Mouse (Mus musculus): ENCODE data around the gene Snx12. TPM values are rescaled to one million over a fixed set of nuclear protein-coding genes. Genes with fewer than 3 reads are reported as not detected.
"Not testable (repeated sequence)": the region's sequence is repeated elsewhere in the genome, so short reads cannot be mapped to it uniquely, and the experiment has no call there.

The Snx12 gene
- polyA plus RNA-seq, 1 experiment from 2014 or later: 52.5 TPM

DNA sequence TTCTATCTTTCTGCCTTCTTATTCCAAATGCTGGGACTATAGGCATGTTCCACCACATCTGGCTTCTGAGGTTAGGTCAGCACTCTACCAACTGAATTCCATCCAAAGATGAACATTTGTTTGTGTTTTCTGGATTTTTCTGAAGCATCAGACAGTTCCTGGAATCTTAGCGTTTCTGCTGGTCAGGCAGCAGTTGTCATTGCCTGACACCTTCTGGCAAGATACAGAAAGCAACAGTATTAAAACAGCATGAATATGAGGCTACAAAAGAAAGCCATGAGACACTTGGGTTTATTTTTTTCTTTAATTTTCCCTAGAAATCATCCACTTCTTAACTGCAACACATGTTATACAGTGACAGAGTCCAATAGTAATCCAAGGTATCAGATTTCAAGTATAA is 101.8 kb downstream of the Snx12 start:
- Histone ChIP-seq H3K4me3 (replicated peaks; ENCODE audit: low read length) (no peak overlapping the region), H3K4me1 (replicated peaks; ENCODE audit: control insufficient read depth, insufficient read depth, low read length) (no peaks in the 10 kb centered on the region), H3K36me3 (ENCODE audit: control insufficient read depth, insufficient read depth) (no peaks in the 10 kb centered on the region), H3K27ac (ENCODE audit: low read length) (no peak overlapping the region), H3K4me2 (ENCODE audit: low read length) (no peak overlapping the region), H3K9me3 (ENCODE audit: control insufficient read depth, low read length) (no peaks in the 10 kb centered on the region), H3K27me3 (replicated peaks; ENCODE audit: control insufficient read depth, insufficient read depth, low read length) (no peaks in the 10 kb centered on the region), H3K9ac (replicated peaks; ENCODE audit: low read depth, low read length) (no peak overlapping the region)
- no peak for ATAC-seq
- 46% methylated on average over 1 of the region's 1 CpGs for WGBS

GRCm38 (mm10) chrX:101085920-101086319 is 136.4 kb downstream of the Snx12 start, which contains the start of gene Slc7a3:
Gene Slc7a3, minus strand, starts transcription at chrX:101086020.
- peak within 1 kb of the TSS; percentile 61 for H3K4me2 ChIP-seq (ENCODE audit: low read length)
- H3K36me3 ChIP-seq (ENCODE audit: control insufficient read depth, insufficient read depth): no peaks in the 10 kb centered on the region
- WGBS: 40% methylated on average over 11 of the region's 11 CpGs
- ATAC-seq: no peak
- no peaks in the 10 kb centered on the region for H3K9me3 ChIP-seq (ENCODE audit: control insufficient read depth, low read length)
- no peaks in the 10 kb centered on the region for H3K4me1 ChIP-seq (replicated peaks; ENCODE audit: control insufficient read depth, insufficient read depth, low read length)
- peak within 1 kb of the TSS; percentile 36 for H3K4me3 ChIP-seq (replicated peaks; ENCODE audit: low read length)
- H3K27ac ChIP-seq (ENCODE audit: low read length): no peak within 1 kb of the TSS
- H3K9ac ChIP-seq (replicated peaks; ENCODE audit: low read depth, low read length): no peak within 1 kb of the TSS; the same call in 1 of the 2 replicates
- no peaks in the 10 kb centered on the region; the same call in 1 of the 2 replicates for H3K27me3 ChIP-seq (replicated peaks; ENCODE audit: control insufficient read depth, insufficient read depth, low read length)

- not testable (repeated sequence) for H3K27me3 ChIP-seq (replicated peaks; ENCODE audit: control insufficient read depth, insufficient read depth, low read length); H3K9me3 ChIP-seq (ENCODE audit: control insufficient read depth, low read length); H3K36me3 ChIP-seq (ENCODE audit: control insufficient read depth, insufficient read depth); H3K9ac ChIP-seq (replicated peaks; ENCODE audit: low read depth, low read length); H3K27ac ChIP-seq (ENCODE audit: low read length); H3K4me1 ChIP-seq (replicated peaks; ENCODE audit: control insufficient read depth, insufficient read depth, low read length)
- H3K4me2 ChIP-seq (ENCODE audit: low read length): peak overlapping the region; percentile 61
- ATAC-seq: peak; percentile 61
- peak overlapping the region; percentile 36 for H3K4me3 ChIP-seq (replicated peaks; ENCODE audit: low read length)
- WGBS: 24% methylated on average over 6 of the region's 9 CpGs
These were observed 137.2 kb downstream of the Snx12 start for GRCm38 (mm10) chrX:101085211-101085610.

- Histone ChIP-seq H3K27me3 (replicated peaks; ENCODE audit: control insufficient read depth, insufficient read depth, low read length) (no peaks in the 10 kb centered on the region; the same call in 1 of the 2 replicates), H3K36me3 (ENCODE audit: control insufficient read depth, insufficient read depth) (no peaks in the 10 kb centered on the region), H3K4me1 (replicated peaks; ENCODE audit: control insufficient read depth, insufficient read depth, low read length) (no peaks in the 10 kb centered on the region), H3K4me2 (ENCODE audit: low read length) (no peak overlapping the region), H3K9ac (replicated peaks; ENCODE audit: low read depth, low read length) (no peak overlapping the region), H3K27ac (ENCODE audit: low read length) (no peak overlapping the region), H3K9me3 (ENCODE audit: control insufficient read depth, low read length) (no peaks in the 10 kb centered on the region), H3K4me3 (replicated peaks; ENCODE audit: low read length) (no peak overlapping the region)
- ATAC-seq: no peak
- WGBS: 66% methylated on average over 2 of the region's 2 CpGs
These were observed 138.2 kb downstream of the Snx12 start for GRCm38 (mm10) chrX:101084192-101084591.

GRCm38 (mm10) chrX:101065245-101065644 is 157.1 kb downstream of the Snx12 start:
- H3K4me2 ChIP-seq (ENCODE audit: low read length): no peak overlapping the region
- no peak overlapping the region for H3K4me3 ChIP-seq (replicated peaks; ENCODE audit: low read length)
- H3K4me1 ChIP-seq (replicated peaks; ENCODE audit: control insufficient read depth, insufficient read depth, low read length): no peaks in the 10 kb centered on the region
- ATAC-seq: peak; percentile 50; the same call in 1 of the 2 replicates
- no peaks in the 10 kb centered on the region for H3K36me3 ChIP-seq (ENCODE audit: control insufficient read depth, insufficient read depth)
- H3K27me3 ChIP-seq (replicated peaks; ENCODE audit: control insufficient read depth, insufficient read depth, low read length): no peaks in the 10 kb centered on the region
- H3K9me3 ChIP-seq (ENCODE audit: control insufficient read depth, low read length): no peaks in the 10 kb centered on the region
- H3K27ac ChIP-seq (ENCODE audit: low read length): no peak overlapping the region
- 68% methylated on average over 1 of the region's 1 CpGs for WGBS
- no peak overlapping the region for H3K9ac ChIP-seq (replicated peaks; ENCODE audit: low read depth, low read length)

GRCm38 (mm10) chrX:101063503-101063902 is 158.9 kb downstream of the Snx12 start:
- Histone ChIP-seq H3K27ac (ENCODE audit: low read length) (no peak overlapping the region), H3K36me3 (ENCODE audit: control insufficient read depth, insufficient read depth) (no peaks in the 10 kb centered on the region), H3K4me3 (replicated peaks; ENCODE audit: low read length) (no peak overlapping the region), H3K4me1 (replicated peaks; ENCODE audit: control insufficient read depth, insufficient read depth, low read length) (no peaks in the 10 kb centered on the region), H3K27me3 (replicated peaks; ENCODE audit: control insufficient read depth, insufficient read depth, low read length) (no peaks in the 10 kb centered on the region), H3K9ac (replicated peaks; ENCODE audit: low read depth, low read length) (no peak overlapping the region), H3K9me3 (ENCODE audit: control insufficient read depth, low read length) (no peaks in the 10 kb centered on the region), H3K4me2 (ENCODE audit: low read length) (no peak overlapping the region)
- 35% methylated on average over 2 of the region's 2 CpGs for WGBS
- ATAC-seq: peak; percentile 86

DNA sequence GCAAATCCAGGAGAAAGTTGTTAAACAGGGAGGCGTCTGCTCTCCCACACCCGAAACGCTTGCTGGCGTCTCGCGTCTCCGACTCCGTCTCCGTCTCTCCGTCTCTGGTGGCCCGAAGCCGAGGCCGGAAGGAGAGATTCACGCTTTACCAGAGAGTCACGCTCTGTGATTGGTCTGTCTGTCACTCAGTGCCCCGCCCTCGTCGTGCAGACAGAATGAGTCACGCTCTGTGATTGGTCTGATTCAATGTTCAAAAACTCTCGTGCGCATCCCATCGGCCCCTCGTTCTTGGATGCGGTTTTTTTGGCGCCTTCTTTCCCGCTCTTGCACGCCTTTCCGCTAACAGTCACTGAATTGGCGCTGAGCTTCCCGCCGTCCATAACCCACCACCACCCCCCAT is 162.8 kb downstream of the Snx12 start, which contains the start of gene Tex11:
Gene Tex11, minus strand, starts transcription at position 127 of the 400 bp plus-strand sequence.
- 94% methylated on average over 31 of the region's 31 CpGs for WGBS

More for the DNA sequence above, 162.8 kb downstream of the Snx12 start, which contains the start of gene Tex11:
- no peak within 1 kb of the TSS for H3K4me2 ChIP-seq (ENCODE audit: low read length)
- no peak for ATAC-seq
- no peaks in the 10 kb centered on the region for H3K9me3 ChIP-seq (ENCODE audit: control insufficient read depth, low read length)
- no peaks in the 10 kb centered on the region for H3K4me1 ChIP-seq (replicated peaks; ENCODE audit: control insufficient read depth, insufficient read depth, low read length)
- H3K27me3 ChIP-seq (replicated peaks; ENCODE audit: control insufficient read depth, insufficient read depth, low read length): no peaks in the 10 kb centered on the region
- H3K4me3 ChIP-seq (replicated peaks; ENCODE audit: low read length): no peak within 1 kb of the TSS
- H3K36me3 ChIP-seq (ENCODE audit: control insufficient read depth, insufficient read depth): no peaks in the 10 kb centered on the region
- no peak within 1 kb of the TSS for H3K27ac ChIP-seq (ENCODE audit: low read length)
- no peak within 1 kb of the TSS for H3K9ac ChIP-seq (replicated peaks; ENCODE audit: low read depth, low read length)

Other genes starting within 250 kb of the Snx12 start
- 0.06 TPM in 1 of 2 replicates, not detected in the other for gene Tex11, start 162.9 kb downstream of the Snx12 start, polyA plus RNA-seq (2015; fragmentation: Nextera tagmentation; extraction: Ambion mirVana)
- gene Slc7a3, start 136.5 kb downstream of the Snx12 start, polyA plus RNA-seq (2015; fragmentation: Nextera tagmentation; extraction: Ambion mirVana): 2.1 and 5.1 TPM in 2 replicates
- gene Foxo4, start 32.0 kb upstream of the Snx12 start, polyA plus RNA-seq (2015; fragmentation: Nextera tagmentation; extraction: Ambion mirVana): 0.73 and 1.0 TPM in 2 replicates
- not detected in 2 replicates for gene Gm614, start 41.4 kb upstream of the Snx12 start, polyA plus RNA-seq (2015; fragmentation: Nextera tagmentation; extraction: Ambion mirVana)
- gene Il2rg, start 45.7 kb upstream of the Snx12 start, polyA plus RNA-seq (2015; fragmentation: Nextera tagmentation; extraction: Ambion mirVana): 4.4 and 6.2 TPM in 2 replicates
- not detected in 2 replicates for gene Gm20489, start 46.5 kb upstream of the Snx12 start, polyA plus RNA-seq (2015; fragmentation: Nextera tagmentation; extraction: Ambion mirVana)
- gene Med12, start 51.5 kb upstream of the Snx12 start, polyA plus RNA-seq (2015; fragmentation: Nextera tagmentation; extraction: Ambion mirVana): 22.9 and 26.9 TPM in 2 replicates
- gene Nlgn3, start 76.6 kb upstream of the Snx12 start, polyA plus RNA-seq (2015; fragmentation: Nextera tagmentation; extraction: Ambion mirVana): 65.5 and 72.3 TPM in 2 replicates
- gene Gjb1, start 153.8 kb upstream of the Snx12 start, polyA plus RNA-seq (2015; fragmentation: Nextera tagmentation; extraction: Ambion mirVana): 0.81 and 0.84 TPM in 2 replicates
- gene Zmym3, start 198.3 kb upstream of the Snx12 start, polyA plus RNA-seq (2015; fragmentation: Nextera tagmentation; extraction: Ambion mirVana): 66.6 and 89.2 TPM in 2 replicates
- gene Nono, start 206.8 kb upstream of the Snx12 start, polyA plus RNA-seq (2015; fragmentation: Nextera tagmentation; extraction: Ambion mirVana): 456 and 481 TPM in 2 replicates
- gene Itgb1bp2, start 226.5 kb upstream of the Snx12 start, polyA plus RNA-seq (2015; fragmentation: Nextera tagmentation; extraction: Ambion mirVana): 1.4 and 3.1 TPM in 2 replicates